Mouse (Mus musculus): ENCODE measurements at regions not wholly inside any gene's neighbourhood (a gene's known extent, or its start where the extent isn't known, plus 50 kb on each side); places are given as distances from the start of the nearest gene placed in this dataset.

- no peaks in the 10 kb centered on the region for H3K27me3 ChIP-seq (ENCODE audit: control insufficient read depth, insufficient read depth, low read length)
- H3K27ac ChIP-seq (ENCODE audit: low read length) = no peak overlapping the region
- ATAC-seq (ENCODE audit: insufficient number of reproducible peaks, insufficient read depth, low FRiP score, low read depth) = no peak
- H3K36me3 ChIP-seq (ENCODE audit: control insufficient read depth, insufficient read depth, low read length) = no peaks in the 10 kb centered on the region
- no peak overlapping the region for H3K4me3 ChIP-seq (ENCODE audit: low read depth, low read length)
- no peak overlapping the region for H3K9ac ChIP-seq (replicated peaks; ENCODE audit: low read depth, low read length)
- H3K9me3 ChIP-seq (ENCODE audit: control insufficient read depth, low read depth, low read length) = no peaks in the 10 kb centered on the region
- WGBS = 89% methylated on average over 5 of the region's 5 CpGs
- H3K4me1 ChIP-seq (ENCODE audit: control insufficient read depth, insufficient read depth, low read length) = no peaks in the 10 kb centered on the region
- no peak overlapping the region for H3K4me2 ChIP-seq (replicated peaks; ENCODE audit: low read depth, low read length)
These were observed 182.5 kb upstream of the Klf3 start for GRCm38 (mm10) chr5:64620726-64621125.

GRCm38 (mm10) chr5:64621386-64621785, 181.8 kb upstream of the Klf3 start:
- no peak for ATAC-seq (ENCODE audit: insufficient number of reproducible peaks, insufficient read depth, low FRiP score, low read depth)
- WGBS = 94% methylated on average over 1 of the region's 1 CpGs
- Histone ChIP-seq H3K27ac (ENCODE audit: low read length) (no peak overlapping the region), H3K4me1 (ENCODE audit: control insufficient read depth, insufficient read depth, low read length) (peaks cover 3% of the 10 kb centered on the region), H3K4me2 (replicated peaks; ENCODE audit: low read depth, low read length) (no peak overlapping the region), H3K4me3 (ENCODE audit: low read depth, low read length) (no peak overlapping the region), H3K9ac (replicated peaks; ENCODE audit: low read depth, low read length) (no peak overlapping the region), H3K27me3 (ENCODE audit: control insufficient read depth, insufficient read depth, low read length) (no peaks in the 10 kb centered on the region), H3K9me3 (ENCODE audit: control insufficient read depth, low read depth, low read length) (no peaks in the 10 kb centered on the region), H3K36me3 (ENCODE audit: control insufficient read depth, insufficient read depth, low read length) (no peaks in the 10 kb centered on the region)

- no peaks in the 10 kb centered on the region for H3K9me3 ChIP-seq (ENCODE audit: control insufficient read depth, low read depth, low read length)
- ATAC-seq (ENCODE audit: insufficient number of reproducible peaks, insufficient read depth, low FRiP score, low read depth) = peak; percentile 90
- H3K9ac ChIP-seq (replicated peaks; ENCODE audit: low read depth, low read length) = no peak overlapping the region
- peaks cover 6% of the 10 kb centered on the region for H3K4me1 ChIP-seq (ENCODE audit: control insufficient read depth, insufficient read depth, low read length)
- H3K36me3 ChIP-seq (ENCODE audit: control insufficient read depth, insufficient read depth, low read length) = no peaks in the 10 kb centered on the region
- no peaks in the 10 kb centered on the region for H3K27me3 ChIP-seq (ENCODE audit: control insufficient read depth, insufficient read depth, low read length)
- no peak overlapping the region for H3K4me3 ChIP-seq (ENCODE audit: low read depth, low read length)
- no peak overlapping the region for H3K4me2 ChIP-seq (replicated peaks; ENCODE audit: low read depth, low read length)
- 41% methylated on average over 3 of the region's 3 CpGs for WGBS
- H3K27ac ChIP-seq (ENCODE audit: low read length) = peak overlapping the region; percentile 29; the same call in 1 of the 2 replicates
These were observed 179.5 kb upstream of the Klf3 start for GRCm38 (mm10) chr5:64623653-64624052.

GRCm38 (mm10) chr5:64624205-64624604, 179.0 kb upstream of the Klf3 start:
- H3K36me3 ChIP-seq (ENCODE audit: control insufficient read depth, insufficient read depth, low read length) = no peaks in the 10 kb centered on the region
- H3K27me3 ChIP-seq (ENCODE audit: control insufficient read depth, insufficient read depth, low read length) = no peaks in the 10 kb centered on the region
- WGBS = 67% methylated on average over 6 of the region's 6 CpGs
- H3K27ac ChIP-seq (ENCODE audit: low read length) = peak overlapping the region; percentile 29; the same call in 1 of the 2 replicates
- H3K9ac ChIP-seq (replicated peaks; ENCODE audit: low read depth, low read length) = no peak overlapping the region
- no peak for ATAC-seq (ENCODE audit: insufficient number of reproducible peaks, insufficient read depth, low FRiP score, low read depth)
- H3K4me3 ChIP-seq (ENCODE audit: low read depth, low read length) = no peak overlapping the region
- no peaks in the 10 kb centered on the region for H3K9me3 ChIP-seq (ENCODE audit: control insufficient read depth, low read depth, low read length)
- H3K4me2 ChIP-seq (replicated peaks; ENCODE audit: low read depth, low read length) = no peak overlapping the region
- peaks cover 6% of the 10 kb centered on the region for H3K4me1 ChIP-seq (ENCODE audit: control insufficient read depth, insufficient read depth, low read length)

GRCm38 (mm10) chr5:64625421-64625820, 177.8 kb upstream of the Klf3 start:
- Histone ChIP-seq H3K27ac (ENCODE audit: low read length) (peak overlapping the region; percentile 83), H3K4me1 (ENCODE audit: control insufficient read depth, insufficient read depth, low read length) (peaks cover 6% of the 10 kb centered on the region), H3K9ac (replicated peaks; ENCODE audit: low read depth, low read length) (no peak overlapping the region), H3K27me3 (ENCODE audit: control insufficient read depth, insufficient read depth, low read length) (no peaks in the 10 kb centered on the region), H3K4me2 (replicated peaks; ENCODE audit: low read depth, low read length) (no peak overlapping the region), H3K4me3 (ENCODE audit: low read depth, low read length) (no peak overlapping the region), H3K36me3 (ENCODE audit: control insufficient read depth, insufficient read depth, low read length) (no peaks in the 10 kb centered on the region), H3K9me3 (ENCODE audit: control insufficient read depth, low read depth, low read length) (no peaks in the 10 kb centered on the region)
- ATAC-seq (ENCODE audit: insufficient number of reproducible peaks, insufficient read depth, low FRiP score, low read depth) = no peak
- WGBS = 78% methylated on average over 4 of the region's 4 CpGs

- no peak overlapping the region for H3K4me3 ChIP-seq (ENCODE audit: low read depth, low read length)
- no peaks in the 10 kb centered on the region for H3K27me3 ChIP-seq (ENCODE audit: control insufficient read depth, insufficient read depth, low read length)
- peak overlapping the region; percentile 12; the same call in 1 of the 2 replicates for H3K4me2 ChIP-seq (replicated peaks; ENCODE audit: low read depth, low read length)
- peak overlapping the region; percentile 83 for H3K27ac ChIP-seq (ENCODE audit: low read length)
- H3K9me3 ChIP-seq (ENCODE audit: control insufficient read depth, low read depth, low read length) = no peaks in the 10 kb centered on the region
- 44% methylated on average over 6 of the region's 6 CpGs for WGBS
- H3K4me1 ChIP-seq (ENCODE audit: control insufficient read depth, insufficient read depth, low read length) = peaks cover 6% of the 10 kb centered on the region
- no peak for ATAC-seq (ENCODE audit: insufficient number of reproducible peaks, insufficient read depth, low FRiP score, low read depth)
- no peaks in the 10 kb centered on the region for H3K36me3 ChIP-seq (ENCODE audit: control insufficient read depth, insufficient read depth, low read length)
- H3K9ac ChIP-seq (replicated peaks; ENCODE audit: low read depth, low read length) = no peak overlapping the region
These were observed 177.3 kb upstream of the Klf3 start for GRCm38 (mm10) chr5:64625841-64626298.

GRCm38 (mm10) chr5:64626351-64626750, 176.8 kb upstream of the Klf3 start:
- peak overlapping the region; percentile 12; the same call in 1 of the 2 replicates for H3K4me2 ChIP-seq (replicated peaks; ENCODE audit: low read depth, low read length)
- H3K9me3 ChIP-seq (ENCODE audit: control insufficient read depth, low read depth, low read length) = no peaks in the 10 kb centered on the region
- H3K36me3 ChIP-seq (ENCODE audit: control insufficient read depth, insufficient read depth, low read length) = no peaks in the 10 kb centered on the region
- ATAC-seq (ENCODE audit: insufficient number of reproducible peaks, insufficient read depth, low FRiP score, low read depth) = peak; percentile 68
- 39% methylated on average over 9 of the region's 9 CpGs for WGBS
- no peaks in the 10 kb centered on the region for H3K27me3 ChIP-seq (ENCODE audit: control insufficient read depth, insufficient read depth, low read length)
- H3K9ac ChIP-seq (replicated peaks; ENCODE audit: low read depth, low read length) = no peak overlapping the region
- H3K27ac ChIP-seq (ENCODE audit: low read length) = peak overlapping the region; percentile 83
- H3K4me3 ChIP-seq (ENCODE audit: low read depth, low read length) = no peak overlapping the region
- H3K4me1 ChIP-seq (ENCODE audit: control insufficient read depth, insufficient read depth, low read length) = peaks cover 6% of the 10 kb centered on the region

- Histone ChIP-seq H3K36me3 (ENCODE audit: control insufficient read depth, insufficient read depth, low read length) (no peaks in the 10 kb centered on the region), H3K27ac (ENCODE audit: low read length) (no peak overlapping the region), H3K4me3 (ENCODE audit: low read depth, low read length) (no peak overlapping the region), H3K9ac (replicated peaks; ENCODE audit: low read depth, low read length) (no peak overlapping the region), H3K27me3 (ENCODE audit: control insufficient read depth, insufficient read depth, low read length) (no peaks in the 10 kb centered on the region), H3K9me3 (ENCODE audit: control insufficient read depth, low read depth, low read length) (no peaks in the 10 kb centered on the region), H3K4me1 (ENCODE audit: control insufficient read depth, insufficient read depth, low read length) (peaks cover 6% of the 10 kb centered on the region), H3K4me2 (replicated peaks; ENCODE audit: low read depth, low read length) (no peak overlapping the region)
- 78% methylated on average over 2 of the region's 2 CpGs for WGBS
- peak; percentile 16; the same call in 1 of the 2 replicates for ATAC-seq (ENCODE audit: insufficient number of reproducible peaks, insufficient read depth, low FRiP score, low read depth)
These were observed 172.6 kb upstream of the Klf3 start for GRCm38 (mm10) chr5:64630582-64630981.

- Histone ChIP-seq H3K4me3 (ENCODE audit: low read depth, low read length) (no peak overlapping the region), H3K36me3 (ENCODE audit: control insufficient read depth, insufficient read depth, low read length) (no peaks in the 10 kb centered on the region)
- ATAC-seq (ENCODE audit: insufficient number of reproducible peaks, insufficient read depth, low FRiP score, low read depth) = no peak
These were observed 171.0 kb upstream of the Klf3 start for GRCm38 (mm10) chr5:64632171-64632570.

More at GRCm38 (mm10) chr5:64632171-64632570, 171.0 kb upstream of the Klf3 start:
- Histone ChIP-seq H3K27ac (ENCODE audit: low read length) (no peak overlapping the region), H3K9me3 (ENCODE audit: control insufficient read depth, low read depth, low read length) (no peaks in the 10 kb centered on the region), H3K4me2 (replicated peaks; ENCODE audit: low read depth, low read length) (no peak overlapping the region), H3K4me1 (ENCODE audit: control insufficient read depth, insufficient read depth, low read length) (no peaks in the 10 kb centered on the region), H3K9ac (replicated peaks; ENCODE audit: low read depth, low read length) (no peak overlapping the region), H3K27me3 (ENCODE audit: control insufficient read depth, insufficient read depth, low read length) (no peaks in the 10 kb centered on the region)
- 77% methylated on average over 5 of the region's 5 CpGs for WGBS
